Mouse (Mus musculus) gastrocnemius, adult 8-10 months (tissue): ENCODE data around the gene Ddr1. TPM values are rescaled to one million over a fixed set of nuclear protein-coding genes. Genes with fewer than 3 reads are reported as not detected.

ENCODE experiments used
- DNase-seq, 2 experiments: peaks; one replicate each; pipeline ENCODE4 v3.0.0; 2022; ENCODE audit warnings: low spot score in 2 of 2
- total RNA-seq, 4 experiments: library from RNA; stranded (reverse); gene quantifications; 2 replicates each; pipeline ENCODE4 v1.2.4; 2022

The Ddr1 gene
- total RNA-seq, 4 experiments from 2014 or later: 13.7 to 20.0 (median 15.9) TPM

- no peak for DNase-seq
Measured at GRCm38 (mm10) chr17:35721676-35722075, 17.3 kb upstream of the Ddr1 start.

- DNase-seq: no peak
Measured at GRCm38 (mm10) chr17:35720340-35720727, 15.9 kb upstream of the Ddr1 start.

DNA sequence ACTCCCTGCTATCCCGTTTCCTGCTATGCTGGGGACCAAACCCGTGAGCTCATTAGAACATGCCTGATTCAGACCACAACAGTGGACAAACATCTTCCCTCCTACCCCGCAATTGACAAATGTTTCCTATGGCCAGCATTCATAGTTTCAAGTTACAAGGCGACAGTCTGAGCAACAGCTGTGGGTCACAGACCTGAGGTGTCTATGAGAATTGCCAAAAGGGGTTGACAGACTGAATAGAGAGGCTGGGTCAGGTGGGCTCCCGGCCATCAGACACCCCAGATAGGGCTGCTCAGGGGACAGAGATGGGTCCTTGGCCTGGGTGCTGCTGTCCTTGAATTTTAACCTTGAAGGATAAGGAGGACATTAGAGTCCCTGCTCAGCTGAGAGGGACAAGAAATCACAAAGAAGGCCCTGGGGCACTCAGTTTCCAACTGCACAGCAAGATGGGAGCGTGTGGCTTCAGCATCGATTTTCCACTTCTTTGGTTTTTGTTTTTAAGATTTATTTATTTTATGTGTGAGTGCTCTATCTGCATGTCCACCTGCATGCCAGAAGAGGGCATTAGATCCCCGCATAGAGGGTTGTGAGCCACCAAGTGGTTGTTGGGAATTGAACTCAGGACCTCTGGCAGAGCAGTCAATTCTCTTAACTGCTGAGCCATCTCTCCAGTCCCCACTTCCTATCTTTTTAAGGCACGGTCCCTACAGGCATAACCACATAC, 15.4 kb upstream of the Ddr1 start:
- no peak for DNase-seq

GRCm38 (mm10) chr17:35717080-35717479, 12.7 kb upstream of the Ddr1 start:
- DNase-seq: no peak

- no peak for DNase-seq
Measured at GRCm38 (mm10) chr17:35716114-35716513, 11.7 kb upstream of the Ddr1 start.

- DNase-seq: no peak
Measured at GRCm38 (mm10) chr17:35710705-35711347, 6.4 kb upstream of the Ddr1 start.

DNA sequence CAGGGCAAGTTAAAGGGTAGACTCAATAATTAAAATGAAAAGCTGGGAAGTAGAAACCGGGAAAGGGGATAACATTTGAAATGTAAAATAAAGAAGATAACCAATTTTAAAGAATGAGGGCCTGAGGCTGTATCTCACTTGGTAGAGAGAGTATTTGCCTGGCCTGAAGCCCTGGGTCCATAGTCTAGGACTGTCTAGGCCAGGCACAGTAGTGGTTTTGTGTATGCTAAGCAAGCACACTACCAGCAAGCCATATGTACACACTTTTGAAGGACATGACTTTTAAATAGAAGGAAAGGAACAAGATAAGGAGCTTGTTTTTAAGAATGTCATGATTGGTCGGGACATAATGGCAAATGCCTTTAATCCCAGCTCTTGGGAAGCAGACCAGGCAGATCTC, 4.2 kb upstream of the Ddr1 start:
- DNase-seq: no peak

- no peak for DNase-seq
Measured at GRCm38 (mm10) chr17:35707929-35708328, 3.5 kb upstream of the Ddr1 start.

- no peak for DNase-seq
Measured at GRCm38 (mm10) chr17:35705836-35706235, 1.4 kb upstream of the Ddr1 start.

DNA sequence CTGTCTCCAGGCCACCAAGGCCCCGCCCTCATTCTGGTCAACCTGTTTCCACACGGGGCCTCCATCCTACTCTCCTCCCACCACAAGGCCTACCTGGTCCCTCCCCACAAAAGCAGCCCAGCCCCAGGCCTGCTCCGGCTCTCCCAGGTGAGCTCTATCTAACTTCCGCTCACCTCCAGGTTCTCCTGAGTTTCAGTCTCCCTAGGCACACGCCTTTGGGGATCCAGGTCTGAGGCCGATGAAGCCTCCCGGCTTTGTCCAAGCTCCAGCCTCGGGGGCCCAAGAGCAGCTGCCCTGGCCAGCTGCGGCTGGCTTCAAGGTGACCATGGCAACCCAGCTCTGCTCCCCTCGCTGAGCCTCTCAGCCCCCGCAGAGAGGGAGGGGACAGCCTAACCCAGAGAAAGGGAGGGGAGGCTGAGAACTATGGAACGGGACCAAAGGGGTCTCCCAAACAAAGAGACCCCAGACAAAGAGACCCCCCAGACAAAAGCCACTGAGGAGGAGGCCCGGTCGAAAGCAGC, 610 bp downstream of the Ddr1 start:
- DNase-seq: no peak

- no peak for DNase-seq
Measured at GRCm38 (mm10) chr17:35703065-35703464, 1.4 kb downstream of the Ddr1 start.

- DNase-seq: no peak
Measured at GRCm38 (mm10) chr17:35702605-35703004, 1.8 kb downstream of the Ddr1 start.

DNA sequence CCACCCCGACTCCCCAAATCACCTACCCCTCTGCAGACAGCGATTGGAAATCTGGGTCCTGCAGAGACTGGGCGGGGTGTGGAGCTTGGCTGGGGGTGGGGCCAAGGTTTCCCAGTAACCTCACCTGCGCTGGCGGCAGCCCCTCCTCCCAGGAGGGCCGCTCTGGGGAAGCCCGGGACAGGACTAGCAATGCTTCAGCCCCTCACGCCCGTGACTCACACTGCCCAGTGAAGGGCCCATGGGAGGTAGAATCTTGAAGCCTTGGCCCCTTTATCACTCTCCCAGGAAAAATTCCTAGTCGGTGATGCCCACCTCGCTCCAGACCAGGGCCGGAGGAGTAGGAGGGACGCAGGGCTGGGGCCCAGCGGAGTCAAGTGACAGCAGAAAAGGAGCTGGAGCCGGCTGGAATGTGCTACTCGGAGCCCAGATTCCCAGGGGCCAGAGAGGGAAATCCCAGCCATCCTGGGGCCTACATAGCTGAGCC, 2.4 kb downstream of the Ddr1 start:
- DNase-seq: peak; percentile 29 to 46

DNA sequence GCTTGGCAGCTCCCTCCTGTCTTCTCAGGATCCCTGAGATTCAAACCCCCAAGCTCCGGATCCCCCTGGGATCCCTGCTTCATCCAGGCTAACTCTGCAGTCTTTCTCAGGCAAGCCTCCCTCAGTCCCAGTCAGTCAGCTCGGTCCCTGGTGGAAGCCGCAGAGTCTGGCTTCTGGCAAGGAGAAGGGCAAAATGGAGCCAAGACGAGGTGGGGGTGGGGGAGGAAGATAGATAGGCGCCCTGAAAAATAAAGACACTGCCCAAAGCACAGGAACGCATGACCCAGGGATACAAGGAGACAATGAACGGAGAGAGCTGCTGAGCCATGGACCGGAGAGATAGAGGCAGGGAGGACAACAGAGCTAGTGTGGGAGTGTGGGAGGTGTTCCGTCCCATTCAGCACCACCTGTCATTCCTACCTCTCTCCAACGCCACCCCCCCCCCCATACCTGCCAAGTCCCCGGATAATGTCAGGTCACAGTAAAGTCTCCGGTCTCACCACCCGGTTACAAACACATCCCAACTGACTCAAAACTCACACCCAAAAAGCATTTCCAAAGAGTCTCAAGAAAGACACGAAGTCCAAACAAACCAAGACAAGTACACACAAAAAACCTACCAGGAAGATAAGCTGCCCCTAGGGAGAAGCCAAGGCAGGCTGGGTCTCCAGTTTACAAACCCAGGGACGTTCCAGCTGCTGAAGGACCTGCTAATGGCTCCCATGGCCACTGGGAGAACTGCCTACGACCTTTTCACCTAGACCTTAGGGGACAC, 3.0 kb downstream of the Ddr1 start:
- DNase-seq: no peak

DNA sequence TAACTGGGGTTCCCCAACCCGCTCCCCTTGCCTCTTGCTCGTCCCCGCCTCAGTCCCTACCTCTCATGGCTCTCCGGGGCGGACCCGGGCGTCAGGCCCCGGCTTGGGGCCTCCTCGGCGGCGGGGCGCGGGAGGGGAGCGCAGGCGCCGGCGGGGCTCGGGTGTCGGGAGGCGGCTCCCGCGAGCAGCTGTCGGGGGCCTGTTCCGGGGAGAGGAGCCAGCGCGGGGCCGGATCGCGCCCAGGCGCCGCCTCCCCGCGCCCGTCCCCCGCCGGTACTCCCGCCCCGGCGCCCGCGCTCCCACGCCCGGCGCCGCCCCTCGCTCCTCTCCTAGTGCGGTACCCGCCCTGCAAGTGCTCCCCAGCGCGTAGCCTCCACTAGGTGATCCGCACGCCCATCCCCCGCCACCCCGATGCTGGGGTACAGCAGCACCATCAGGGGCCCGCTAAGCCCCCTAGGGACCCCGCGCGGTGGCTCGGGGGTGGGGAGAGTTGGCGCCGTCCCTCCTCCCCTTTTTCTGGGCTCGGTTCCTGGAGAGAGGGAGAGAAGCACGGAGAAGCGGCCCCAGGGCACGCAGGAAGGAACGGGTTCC, 4.0 kb downstream of the Ddr1 start:
- DNase-seq: peak; percentile 82 to 85

DNA sequence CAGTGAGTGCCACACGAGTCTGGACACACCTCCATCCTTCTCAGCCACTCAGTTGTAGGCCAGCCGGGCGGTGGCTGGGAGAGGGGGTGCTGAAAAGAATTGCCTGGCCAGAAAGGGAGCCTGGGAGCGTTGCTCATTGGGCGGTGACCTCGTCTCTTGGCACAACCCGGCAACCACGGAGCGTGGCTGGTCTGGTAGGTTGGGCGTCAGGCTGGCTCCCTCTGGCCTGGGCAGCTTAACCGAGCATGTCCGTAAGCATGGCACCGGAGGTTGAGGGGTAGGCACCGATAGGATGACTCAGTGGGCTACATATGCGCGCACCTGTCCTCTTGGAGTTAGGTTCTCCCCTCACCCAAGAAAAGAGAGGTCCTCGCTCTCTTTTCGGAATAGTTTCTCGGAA, 4.5 kb downstream of the Ddr1 start:
- DNase-seq: peak; percentile 82 to 90

- DNase-seq: no peak
Measured at GRCm38 (mm10) chr17:35698501-35698883, 5.9 kb downstream of the Ddr1 start.

- no peak for DNase-seq
Measured at GRCm38 (mm10) chr17:35697759-35698500, 6.5 kb downstream of the Ddr1 start.

- no peak for DNase-seq
Measured at GRCm38 (mm10) chr17:35697429-35697758, 7.0 kb downstream of the Ddr1 start.

DNA sequence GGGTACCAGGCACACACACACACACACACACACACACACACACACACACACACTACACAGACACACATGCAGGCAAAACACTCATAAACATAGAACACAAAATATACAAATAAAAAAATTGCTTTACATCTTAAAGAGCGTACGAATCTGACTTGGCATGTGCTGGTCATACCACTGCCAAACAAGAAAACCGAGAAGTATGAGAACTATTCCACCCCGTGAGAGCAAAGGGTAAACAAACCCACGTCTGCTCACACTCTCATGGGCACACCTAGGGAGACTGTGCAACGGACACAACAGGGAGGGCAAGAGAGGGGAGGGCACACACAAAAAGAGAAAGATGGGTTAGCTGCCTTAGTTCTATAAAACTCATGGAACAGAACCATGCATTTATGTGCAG, 7.7 kb downstream of the Ddr1 start:
- no peak for DNase-seq

GRCm38 (mm10) chr17:35695289-35695688, 9.1 kb downstream of the Ddr1 start:
- DNase-seq: no peak
